Mouse (Mus musculus): ENCODE measurements at regions not wholly inside any gene's neighbourhood (a gene's known extent, or its start where the extent isn't known, plus 50 kb on each side); places are given as distances from the start of the nearest gene placed in this dataset.

DNA sequence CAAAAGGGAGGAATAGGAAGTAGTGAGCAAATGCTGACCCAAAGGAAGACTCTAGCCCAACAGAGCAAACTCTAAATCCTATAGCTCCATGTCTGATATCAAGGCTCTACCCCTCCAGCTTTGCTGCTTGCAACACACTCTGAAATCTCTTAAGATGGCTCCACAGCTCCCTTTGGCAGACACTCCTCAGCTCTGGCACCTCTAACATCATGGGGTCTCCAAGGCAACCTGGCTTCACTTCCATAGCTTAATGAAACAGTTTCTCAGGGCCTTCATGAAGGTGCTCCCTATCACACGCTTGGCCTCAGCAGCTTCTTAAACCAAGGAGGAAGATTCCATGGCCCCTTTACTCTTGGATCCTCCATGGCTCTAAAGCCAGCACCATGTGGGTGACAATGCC lies 73.6 kb downstream of the Hes1 start:
- H3K9ac ChIP-seq (replicated peaks): no peak overlapping the region
- H3K36me3 ChIP-seq: no peaks in the 10 kb centered on the region
- H3K4me1 ChIP-seq: no peaks in the 10 kb centered on the region
- H3K9me3 ChIP-seq (replicated peaks): no peaks in the 10 kb centered on the region
- H3K4me2 ChIP-seq: no peak overlapping the region
- H3K27ac ChIP-seq (replicated peaks): no peak overlapping the region
- 89% methylated on average over 1 of the region's 1 CpGs for WGBS
- no peak overlapping the region for H3K4me3 ChIP-seq (replicated peaks)
- ATAC-seq (ENCODE audit: low FRiP score): no peak
- peaks cover 13% of the 10 kb centered on the region; the same call in 1 of the 2 replicates for H3K27me3 ChIP-seq (replicated peaks)

DNA sequence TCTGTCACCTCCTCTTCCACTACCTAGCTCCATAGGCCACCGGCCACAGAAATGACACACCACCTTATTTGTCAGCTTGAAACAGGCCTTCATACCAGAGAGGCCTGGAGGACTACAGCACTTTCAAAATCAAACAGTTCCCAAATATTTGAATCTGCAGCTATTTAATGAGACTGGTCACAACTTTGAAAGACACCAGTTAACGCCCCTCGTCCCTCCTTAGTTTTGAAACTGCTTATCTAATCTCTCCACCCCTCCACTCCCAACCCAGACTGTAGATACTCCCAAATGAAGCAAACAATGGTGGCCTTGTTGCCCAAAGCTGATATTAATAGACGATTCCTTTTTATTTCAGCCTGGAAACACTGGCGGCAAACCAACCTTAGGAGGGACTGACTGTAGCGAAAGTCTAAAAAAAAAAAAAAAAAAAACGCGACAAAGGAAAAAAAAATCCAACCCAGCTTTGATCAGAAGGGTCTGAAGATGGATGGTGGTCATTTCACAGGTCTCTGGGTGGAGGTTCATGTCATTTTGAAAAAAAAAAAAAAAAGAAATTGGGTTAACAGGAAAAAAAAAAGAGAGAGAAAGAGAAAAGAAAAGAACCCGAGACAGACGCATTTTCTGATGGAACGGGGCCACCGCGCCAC lies 80.8 kb downstream of the Hes1 start:
- ATAC-seq (ENCODE audit: low FRiP score): no peak
- Histone ChIP-seq H3K4me2 (peak overlapping the region; percentile 53), H3K36me3 (no peaks in the 10 kb centered on the region), H3K4me3 (replicated peaks) (0 out of 2 replicates have a peak overlapping the region, but pooled peaks have one; percentile 13), H3K9ac (replicated peaks) (no peak overlapping the region), H3K4me1 (peaks cover 8% of the 10 kb centered on the region), H3K9me3 (replicated peaks) (no peaks in the 10 kb centered on the region), H3K27ac (replicated peaks) (no peak overlapping the region), H3K27me3 (replicated peaks) (peaks cover 5% of the 10 kb centered on the region; the same call in 1 of the 2 replicates)
- WGBS: 18% methylated on average over 13 of the region's 13 CpGs

- Histone ChIP-seq H3K9me3 (replicated peaks) (no peaks in the 10 kb centered on the region), H3K9ac (replicated peaks) (0 out of 2 replicates have a peak overlapping the region, but pooled peaks have one; percentile 9), H3K4me1 (peaks cover 8% of the 10 kb centered on the region), H3K36me3 (no peaks in the 10 kb centered on the region), H3K4me3 (replicated peaks) (0 out of 2 replicates have a peak overlapping the region, but pooled peaks have one; percentile 13), H3K4me2 (peak overlapping the region; percentile 53), H3K27ac (replicated peaks) (no peak overlapping the region), H3K27me3 (replicated peaks) (peaks cover 5% of the 10 kb centered on the region; the same call in 1 of the 2 replicates)
- no peak; the same call in 1 of the 2 replicates for ATAC-seq (ENCODE audit: low FRiP score)
- WGBS: 15% methylated on average over 16 of the region's 16 CpGs
Observed at GRCm38 (mm10) chr16:30145465-30146207, 81.5 kb downstream of the Hes1 start.

DNA sequence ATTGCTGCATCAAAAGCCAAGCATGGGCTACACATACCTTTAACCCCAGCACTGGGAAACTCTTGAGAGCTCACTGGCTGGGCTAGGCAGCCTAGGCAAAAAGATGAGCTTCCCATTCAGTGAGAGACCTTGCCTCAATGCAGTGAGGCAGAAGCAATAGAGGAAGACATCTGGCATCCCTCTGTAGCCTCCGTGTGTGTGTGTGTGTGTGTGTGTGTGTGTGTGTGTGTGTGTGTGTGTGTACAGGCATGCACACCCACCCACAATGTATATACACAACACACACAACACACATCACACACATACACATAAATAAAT lies 82.0 kb downstream of the Hes1 start:
- ATAC-seq (ENCODE audit: low FRiP score): no peak
- Histone ChIP-seq H3K4me3 (replicated peaks) (no peak overlapping the region), H3K9me3 (replicated peaks) (no peaks in the 10 kb centered on the region), H3K27ac (replicated peaks) (no peak overlapping the region), H3K4me2 (no peak overlapping the region), H3K27me3 (replicated peaks) (peaks cover 5% of the 10 kb centered on the region; the same call in 1 of the 2 replicates), H3K9ac (replicated peaks) (no peak overlapping the region), H3K4me1 (peaks cover 8% of the 10 kb centered on the region), H3K36me3 (no peaks in the 10 kb centered on the region)
- 53% methylated on average over 1 of the region's 1 CpGs for WGBS

GRCm38 (mm10) chr16:30147296-30147695 lies 83.1 kb downstream of the Hes1 start:
- Histone ChIP-seq H3K9me3 (replicated peaks) (no peaks in the 10 kb centered on the region), H3K4me2 (no peak overlapping the region), H3K36me3 (no peaks in the 10 kb centered on the region), H3K4me3 (replicated peaks) (no peak overlapping the region), H3K4me1 (peaks cover 8% of the 10 kb centered on the region), H3K9ac (replicated peaks) (no peak overlapping the region), H3K27me3 (replicated peaks) (peaks cover 5% of the 10 kb centered on the region; the same call in 1 of the 2 replicates), H3K27ac (replicated peaks) (no peak overlapping the region)
- ATAC-seq (ENCODE audit: low FRiP score): no peak
- 81% methylated on average over 4 of the region's 4 CpGs for WGBS

DNA sequence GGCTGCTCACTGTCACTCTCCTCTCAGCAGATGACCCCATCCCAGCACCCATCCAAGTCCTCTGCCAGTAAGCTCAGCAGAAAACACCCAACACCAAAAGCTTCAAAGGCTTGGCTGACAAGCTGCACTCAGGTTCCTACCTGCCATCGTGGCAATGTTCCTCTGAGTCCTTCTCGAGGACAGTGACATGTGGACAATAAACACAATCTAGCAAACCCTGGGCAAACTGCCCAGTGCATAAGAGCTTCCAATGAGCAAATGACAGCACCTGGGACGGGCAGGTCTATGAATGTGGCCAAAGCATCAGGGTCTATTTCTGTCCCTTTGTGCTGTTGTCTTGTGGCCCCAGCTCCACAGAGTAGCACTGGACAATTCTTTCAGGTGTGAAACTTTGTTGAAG lies 86.9 kb downstream of the Hes1 start:
- Histone ChIP-seq H3K27ac (replicated peaks) (no peak overlapping the region), H3K36me3 (no peaks in the 10 kb centered on the region), H3K27me3 (replicated peaks) (no peaks in the 10 kb centered on the region), H3K4me1 (peaks cover 13% of the 10 kb centered on the region), H3K9me3 (replicated peaks) (no peaks in the 10 kb centered on the region), H3K4me2 (no peak overlapping the region), H3K9ac (replicated peaks) (no peak overlapping the region), H3K4me3 (replicated peaks) (no peak overlapping the region)
- WGBS: 75% methylated on average over 3 of the region's 3 CpGs
- no peak for ATAC-seq (ENCODE audit: low FRiP score)

GRCm38 (mm10) chr16:30155070-30155469 lies 90.9 kb downstream of the Hes1 start:
- Histone ChIP-seq H3K36me3 (no peaks in the 10 kb centered on the region), H3K27ac (replicated peaks) (no peak overlapping the region; the same call in 1 of the 2 replicates), H3K9me3 (replicated peaks) (no peaks in the 10 kb centered on the region), H3K9ac (replicated peaks) (no peak overlapping the region), H3K4me3 (replicated peaks) (no peak overlapping the region), H3K27me3 (replicated peaks) (no peaks in the 10 kb centered on the region), H3K4me1 (peaks cover 16% of the 10 kb centered on the region), H3K4me2 (no peak overlapping the region)
- no peak for ATAC-seq (ENCODE audit: low FRiP score)
- 14% methylated on average over 6 of the region's 6 CpGs for WGBS

DNA sequence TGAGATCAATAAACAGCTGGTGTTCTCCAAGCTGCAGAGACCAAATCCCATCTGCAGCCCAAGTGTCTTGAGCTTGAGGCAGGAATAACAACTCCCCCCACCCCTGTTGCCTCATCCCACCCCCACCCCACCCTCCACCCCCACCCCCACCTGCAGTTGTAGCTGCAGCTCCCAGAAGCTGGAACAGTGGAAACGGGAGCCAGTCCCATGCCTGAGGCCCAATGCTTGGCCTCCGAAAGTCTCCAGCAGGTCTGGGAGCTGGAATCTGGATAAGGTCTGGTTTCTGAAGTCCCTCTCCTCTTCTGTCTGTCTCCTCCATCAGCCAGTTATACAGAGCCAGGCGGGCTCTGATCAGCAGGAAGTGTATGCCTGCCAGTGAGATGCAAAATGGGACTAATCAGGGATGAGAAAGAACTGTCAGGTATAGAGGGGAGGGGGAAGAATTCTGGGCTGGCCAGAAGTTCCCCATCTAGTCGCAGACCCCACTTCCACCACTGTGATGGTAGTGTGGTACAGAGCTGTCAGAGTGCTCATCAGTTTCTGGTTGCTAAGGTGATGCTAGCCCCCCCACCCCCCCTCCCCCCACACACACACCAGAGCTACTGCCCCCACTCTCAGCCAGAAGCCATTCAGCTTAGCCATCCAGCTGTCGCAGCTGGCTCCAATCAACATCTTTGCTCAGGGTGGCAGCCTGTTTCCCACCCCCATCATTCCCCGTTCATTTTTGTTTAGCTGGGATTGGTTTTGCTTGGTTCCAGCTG lies 91.5 kb downstream of the Hes1 start:
- Histone ChIP-seq H3K4me1 (peaks cover 16% of the 10 kb centered on the region), H3K36me3 (no peaks in the 10 kb centered on the region), H3K27ac (replicated peaks) (peak overlapping the region; percentile 58), H3K9me3 (replicated peaks) (no peaks in the 10 kb centered on the region), H3K4me2 (no peak overlapping the region), H3K9ac (replicated peaks) (no peak overlapping the region), H3K4me3 (replicated peaks) (no peak overlapping the region), H3K27me3 (replicated peaks) (no peaks in the 10 kb centered on the region)
- peak; percentile 82 for ATAC-seq (ENCODE audit: low FRiP score)
- 19% methylated on average over 6 of the region's 6 CpGs for WGBS

DNA sequence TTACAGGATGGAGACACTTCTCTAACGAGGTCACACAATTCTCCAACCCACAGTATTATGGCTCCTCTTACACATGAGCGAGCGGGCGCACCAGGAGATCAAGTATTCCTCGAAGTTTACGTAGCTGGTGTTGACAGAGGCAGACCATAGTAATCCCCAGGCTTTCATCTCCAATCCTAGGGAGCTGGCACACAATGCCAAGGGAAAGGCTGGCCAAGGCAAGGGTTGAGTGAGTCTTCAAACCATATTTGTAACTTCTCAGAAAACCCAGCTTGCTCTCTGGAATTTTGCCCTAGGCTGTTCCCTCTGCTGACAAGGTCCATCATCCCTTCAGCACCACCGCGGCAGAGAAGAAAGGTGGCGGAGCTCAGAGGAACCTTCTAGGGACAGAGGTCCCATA lies 94.0 kb downstream of the Hes1 start:
- H3K36me3 ChIP-seq: no peaks in the 10 kb centered on the region
- H3K4me3 ChIP-seq (replicated peaks): no peak overlapping the region
- peaks cover 16% of the 10 kb centered on the region for H3K4me1 ChIP-seq
- no peak overlapping the region for H3K27ac ChIP-seq (replicated peaks)
- no peaks in the 10 kb centered on the region for H3K9me3 ChIP-seq (replicated peaks)
- no peak overlapping the region for H3K9ac ChIP-seq (replicated peaks)
- no peak overlapping the region for H3K4me2 ChIP-seq
- ATAC-seq (ENCODE audit: low FRiP score): no peak
- H3K27me3 ChIP-seq (replicated peaks): no peaks in the 10 kb centered on the region
- 94% methylated on average over 9 of the region's 9 CpGs for WGBS

GRCm38 (mm10) chr16:30160399-30160798 lies 96.2 kb downstream of the Hes1 start:
- peaks cover 10% of the 10 kb centered on the region for H3K4me1 ChIP-seq
- WGBS: 71% methylated on average over 2 of the region's 2 CpGs

GRCm38 (mm10) chr16:30163303-30163702 lies 99.1 kb downstream of the Hes1 start:
- WGBS: 89% methylated on average over 4 of the region's 4 CpGs
- Histone ChIP-seq H3K36me3 (no peaks in the 10 kb centered on the region), H3K4me1 (no peaks in the 10 kb centered on the region), H3K9ac (replicated peaks) (no peak overlapping the region), H3K27ac (replicated peaks) (no peak overlapping the region), H3K4me3 (replicated peaks) (no peak overlapping the region), H3K4me2 (no peak overlapping the region), H3K9me3 (replicated peaks) (no peaks in the 10 kb centered on the region), H3K27me3 (replicated peaks) (no peaks in the 10 kb centered on the region)
- no peak for ATAC-seq (ENCODE audit: low FRiP score)

More at GRCm38 (mm10) chr16:30160399-30160798, 96.2 kb downstream of the Hes1 start:
- Histone ChIP-seq H3K9me3 (replicated peaks) (no peaks in the 10 kb centered on the region), H3K4me3 (replicated peaks) (no peak overlapping the region), H3K27me3 (replicated peaks) (no peaks in the 10 kb centered on the region), H3K4me2 (no peak overlapping the region), H3K9ac (replicated peaks) (no peak overlapping the region), H3K27ac (replicated peaks) (no peak overlapping the region), H3K36me3 (no peaks in the 10 kb centered on the region)
- ATAC-seq (ENCODE audit: low FRiP score): no peak

All from neural tube, embryonic 15.5 days (tissue).